Mouse (Mus musculus) G1E (cell line): ENCODE data around the gene Gm9495.

ENCODE experiments used
- CTCF ChIP-seq: IDR thresholded peaks from 2 replicates; pipeline ENCODE4 v1.5.1; 2012; ENCODE audit warnings: low read depth, low read length, inconsistent platforms, mixed read lengths
- TAL1 ChIP-seq: conservative IDR thresholded peaks from 2 replicates; pipeline ENCODE4 v1.6.1; 2012; ENCODE audit warnings: low read depth, low read length, inconsistent platforms, mixed read lengths

GRCm38 (mm10) chr8:69399181-69399955, 54.0 kb downstream of the Gm9495 start:
- TF ChIP-seq CTCF (no peak), TAL1 (no peak)
